Mouse (Mus musculus) MN1 (cell line): ENCODE measurements around the gene Tfcp2.
"Not testable (repeated sequence)": the region's sequence is repeated elsewhere in the genome, so short reads cannot be mapped to it uniquely, and the experiment has no call there.

Experiments
- DNase-seq: peaks from one replicate; pipeline ENCODE4 v3.0.0-alpha.2; 2016; ENCODE audit warnings: low spot score

Gene Tfcp2

GRCm38 (mm10) chr15:100556378-100556777 is 4.6 kb upstream of the Tfcp2 start:
- no peak for DNase-seq

GRCm38 (mm10) chr15:100555965-100556364 is 4.2 kb upstream of the Tfcp2 start:
- DNase-seq = no peak

GRCm38 (mm10) chr15:100550280-100550679 is 1.5 kb downstream of the Tfcp2 start:
- peak; percentile 40 for DNase-seq

- DNase-seq = not testable (repeated sequence)
Observed at GRCm38 (mm10) chr15:100543651-100544030, 8.2 kb downstream of the Tfcp2 start.

GRCm38 (mm10) chr15:100542876-100543650 is 8.7 kb downstream of the Tfcp2 start:
- DNase-seq = not testable (repeated sequence)

- DNase-seq = no peak
Observed at GRCm38 (mm10) chr15:100541426-100541825, 10.4 kb downstream of the Tfcp2 start.

- DNase-seq = not testable (repeated sequence)
Observed at GRCm38 (mm10) chr15:100541001-100541400, 10.8 kb downstream of the Tfcp2 start.

- DNase-seq = no peak
Observed at GRCm38 (mm10) chr15:100539411-100539810, 12.4 kb downstream of the Tfcp2 start.

- DNase-seq = peak; percentile 59
Observed at GRCm38 (mm10) chr15:100537913-100538312, 13.9 kb downstream of the Tfcp2 start.

GRCm38 (mm10) chr15:100527900-100528299 is 23.9 kb downstream of the Tfcp2 start:
- no peak for DNase-seq

GRCm38 (mm10) chr15:100525405-100525804 is 26.4 kb downstream of the Tfcp2 start:
- DNase-seq = no peak

GRCm38 (mm10) chr15:100520306-100520705 is 31.5 kb downstream of the Tfcp2 start:
- no peak for DNase-seq

- DNase-seq = no peak
Observed at GRCm38 (mm10) chr15:100515121-100515520, 36.7 kb downstream of the Tfcp2 start.

GRCm38 (mm10) chr15:100513387-100513786 is 38.4 kb downstream of the Tfcp2 start:
- no peak for DNase-seq

- no peak for DNase-seq
Observed at GRCm38 (mm10) chr15:100510072-100510471, 41.7 kb downstream of the Tfcp2 start.

GRCm38 (mm10) chr15:100508454-100509167 is 43.2 kb downstream of the Tfcp2 start:
- no peak for DNase-seq

- not testable (repeated sequence) for DNase-seq
Observed at GRCm38 (mm10) chr15:100499506-100499905, 52.3 kb downstream of the Tfcp2 start.

- DNase-seq = peak; percentile 98
Observed at GRCm38 (mm10) chr15:100495102-100495501, 56.7 kb downstream of the Tfcp2 start, which contains the start of gene Csrnp2. Gene Csrnp2 (minus strand): TSS chr15:100495488.

GRCm38 (mm10) chr15:100494647-100495046 is 57.2 kb downstream of the Tfcp2 start:
- no peak for DNase-seq

GRCm38 (mm10) chr15:100491966-100492365 is 59.8 kb downstream of the Tfcp2 start:
- no peak for DNase-seq

- no peak for DNase-seq
Observed at GRCm38 (mm10) chr15:100489263-100489662, 62.5 kb downstream of the Tfcp2 start.

- DNase-seq = not testable (repeated sequence)
Observed at GRCm38 (mm10) chr15:100488297-100488696, 63.5 kb downstream of the Tfcp2 start.

- DNase-seq = no peak
Observed at GRCm38 (mm10) chr15:100487050-100487449, 64.8 kb downstream of the Tfcp2 start.
